Mouse (Mus musculus) heart, adult 11 months (tissue): ENCODE data around the gene Bmp15.
A peak's percentile ranks its signal among the peaks of the same experiment; 100 is the strongest.

Experiments used
- DNase-seq: peaks from one replicate; pipeline ENCODE4 v3.0.0; 2022

Gene Bmp15

DNA sequence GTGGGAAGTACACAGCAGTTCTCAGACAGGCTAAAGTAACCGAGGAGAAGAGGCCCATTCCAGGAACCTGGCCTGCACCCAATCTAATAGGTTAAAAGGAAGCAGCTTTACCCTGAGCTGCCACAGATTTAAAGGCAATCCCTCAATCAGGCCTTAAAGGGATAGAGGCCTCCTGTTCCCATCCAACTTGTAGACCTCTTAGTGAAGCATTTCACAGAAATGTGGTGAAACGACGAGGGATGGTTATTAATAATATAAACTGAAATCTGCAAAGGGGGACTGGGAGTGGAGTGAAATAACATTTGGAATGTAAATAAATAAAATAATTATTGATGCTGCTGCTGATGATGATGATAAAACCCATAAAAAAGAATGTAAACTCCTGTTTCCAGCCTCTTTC, at the start of gene Bmp15:
Gene Bmp15, minus strand, starts transcription at position 101 of the 400 bp plus-strand sequence.
- no peak for DNase-seq

DNA sequence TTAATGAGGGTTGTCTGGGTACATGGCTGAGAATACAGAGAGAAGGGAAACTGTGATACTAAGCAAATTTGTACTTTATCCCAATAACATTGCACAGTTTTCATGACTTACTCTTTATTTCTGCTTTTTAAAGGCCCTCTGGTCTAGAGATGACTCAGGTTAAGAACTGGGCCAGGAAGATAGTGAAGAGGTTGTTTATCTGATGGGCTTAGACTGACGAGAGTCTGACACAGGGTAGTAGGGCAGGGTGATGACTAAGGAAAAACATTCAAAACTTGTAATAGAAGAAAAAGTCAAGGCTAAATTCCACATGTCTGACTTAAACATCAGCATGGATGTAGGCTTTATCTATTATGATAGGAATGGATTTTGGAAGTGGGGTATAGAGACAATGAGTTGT, 48.3 kb upstream of the Bmp15 start:
- no peak for DNase-seq

DNA sequence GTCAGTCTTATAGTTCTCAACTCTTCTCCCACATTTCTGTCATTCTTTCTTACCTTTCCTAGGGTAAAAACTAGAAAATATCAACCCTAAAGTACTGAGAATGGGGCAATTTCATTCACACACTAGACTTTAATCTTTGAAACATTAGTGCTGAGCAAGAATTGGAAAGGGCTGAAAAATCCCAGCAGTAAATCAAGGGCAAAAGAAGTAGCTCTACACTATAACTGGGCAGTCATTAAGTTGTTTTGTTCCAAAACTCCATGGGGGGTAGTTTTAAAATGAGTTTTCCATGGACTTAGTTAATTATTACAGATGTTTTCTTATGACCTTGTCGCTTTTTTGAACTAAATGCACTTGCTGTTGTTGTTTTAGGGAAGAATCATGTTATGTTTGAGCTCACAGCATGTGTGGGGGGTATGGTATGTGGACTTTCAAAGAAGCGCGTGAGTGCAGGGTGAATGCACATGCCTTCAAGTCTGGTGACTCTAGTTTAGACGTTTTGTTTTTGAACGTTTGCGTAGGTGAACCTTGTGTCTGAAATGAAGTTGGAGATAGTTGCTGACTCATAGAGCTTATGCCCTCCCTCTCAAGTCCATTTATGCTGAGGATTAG, 37.1 kb upstream of the Bmp15 start:
- no peak for DNase-seq

DNA sequence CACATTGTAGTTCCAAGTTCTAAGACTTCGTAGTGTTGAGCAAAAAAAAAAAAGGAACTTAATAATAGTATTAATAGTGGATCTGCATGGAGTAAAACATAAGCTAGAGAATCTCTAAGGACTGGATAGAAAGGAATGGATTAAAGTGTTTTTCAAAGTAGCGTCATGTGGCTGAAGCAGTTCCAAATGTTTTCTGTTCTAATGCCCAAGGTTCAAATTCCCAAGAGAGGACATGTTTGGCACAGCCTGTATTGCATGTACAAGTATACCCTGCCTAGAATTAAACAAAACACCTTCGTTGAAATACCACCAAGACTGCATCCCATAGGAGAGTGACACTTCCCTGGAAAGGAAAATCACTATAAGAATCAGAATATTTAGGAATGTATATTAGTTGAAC, 36.4 kb upstream of the Bmp15 start:
- DNase-seq, result no peak

DNA sequence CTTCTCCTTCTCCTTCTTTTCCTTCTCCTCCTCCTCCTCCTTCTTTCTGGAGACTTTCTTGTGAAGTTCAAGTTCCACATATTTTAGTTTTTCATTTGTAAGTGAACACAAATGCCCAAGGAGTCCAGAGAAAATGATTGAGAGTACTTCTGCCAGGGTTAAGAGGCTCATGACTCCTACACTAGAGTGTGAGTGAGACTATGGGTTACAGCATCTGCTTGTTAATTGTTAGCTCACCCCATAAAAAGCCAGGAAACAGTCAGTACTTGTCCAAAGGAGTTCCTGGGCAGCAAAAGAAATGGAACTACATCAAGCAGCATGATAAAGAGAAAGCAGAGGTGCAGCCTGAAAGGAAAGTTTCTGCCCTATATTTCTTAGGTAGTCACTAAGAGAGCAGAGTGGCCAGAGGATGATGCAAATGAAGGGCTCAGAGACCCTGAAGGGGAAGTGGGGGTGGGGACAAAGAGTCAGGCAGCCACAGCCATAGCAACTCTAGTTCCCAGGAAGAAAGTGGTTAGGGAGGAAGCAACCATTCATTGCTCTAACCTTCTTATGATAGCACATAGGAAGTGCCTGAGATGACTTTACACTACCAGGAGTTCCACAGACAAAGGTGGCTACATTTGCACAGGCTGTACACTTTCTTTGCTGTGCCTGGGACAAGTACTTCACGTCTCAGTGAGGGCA, 24.9 kb upstream of the Bmp15 start:
- no peak for DNase-seq

DNA sequence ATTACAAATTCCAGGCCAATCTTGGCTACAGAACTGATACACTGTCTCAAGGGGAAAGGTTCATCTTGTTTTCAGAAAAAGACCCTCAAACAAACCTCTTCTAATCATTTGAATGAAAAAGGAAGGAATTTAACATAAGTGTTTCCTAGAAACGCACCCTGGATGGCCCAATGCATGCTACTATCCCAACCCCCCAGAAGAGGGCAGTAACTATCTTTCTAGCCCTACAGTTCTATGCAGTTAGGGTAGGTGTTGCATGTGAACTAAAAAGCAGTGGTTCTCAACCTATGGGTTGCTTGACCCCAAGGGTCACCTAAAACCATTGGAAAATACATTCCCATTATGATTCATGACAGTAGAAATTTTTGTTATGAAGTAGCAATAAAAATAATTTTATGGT, 3.5 kb upstream of the Bmp15 start:
- DNase-seq, result no peak

DNA sequence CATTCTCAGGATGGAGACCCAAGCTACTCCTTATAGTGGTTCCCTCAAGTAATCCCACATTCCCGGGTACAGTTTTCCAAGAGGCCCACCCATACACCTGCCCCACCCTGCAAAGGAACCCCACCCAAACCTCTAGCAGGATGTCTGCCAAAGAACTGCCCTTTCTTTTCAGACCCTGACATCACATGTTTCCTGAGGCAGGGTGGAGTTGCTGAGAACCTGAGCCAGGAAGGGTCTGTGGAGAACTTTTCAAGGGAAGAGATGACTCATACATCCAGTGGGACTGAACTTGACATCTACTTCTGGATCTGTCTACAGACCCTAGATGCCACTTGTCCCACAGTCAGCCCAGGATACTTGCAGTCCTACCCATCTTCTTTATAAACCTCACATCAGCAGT, 2.8 kb downstream of the Bmp15 start:
- peak; percentile 95 for DNase-seq
